Mouse (Mus musculus) cerebellum, adult 2 months (tissue): ENCODE measurements at regions not wholly inside any gene's neighbourhood (a gene's known extent, or its start where the extent isn't known, plus 50 kb on each side); places are given as distances from the start of the nearest gene placed in this dataset.

Experiments used
- CTCF ChIP-seq: fragments of 200-500 bp; IDR thresholded peaks from 2 replicates; pipeline ENCODE4 v1.5.1; 2011; ENCODE audit warnings: low read depth, mild to moderate bottlenecking, control low read depth, low read length, moderate library complexity, borderline replicate concordance; ENCODE audit not compliant: insufficient read depth
- POLR2A ChIP-seq: fragments of 200-500 bp; IDR thresholded peaks from 2 replicates; pipeline ENCODE4 v1.6.1; 2011; ENCODE audit warnings: low read length, control low read depth, borderline replicate concordance; ENCODE audit not compliant: insufficient read depth

DNA sequence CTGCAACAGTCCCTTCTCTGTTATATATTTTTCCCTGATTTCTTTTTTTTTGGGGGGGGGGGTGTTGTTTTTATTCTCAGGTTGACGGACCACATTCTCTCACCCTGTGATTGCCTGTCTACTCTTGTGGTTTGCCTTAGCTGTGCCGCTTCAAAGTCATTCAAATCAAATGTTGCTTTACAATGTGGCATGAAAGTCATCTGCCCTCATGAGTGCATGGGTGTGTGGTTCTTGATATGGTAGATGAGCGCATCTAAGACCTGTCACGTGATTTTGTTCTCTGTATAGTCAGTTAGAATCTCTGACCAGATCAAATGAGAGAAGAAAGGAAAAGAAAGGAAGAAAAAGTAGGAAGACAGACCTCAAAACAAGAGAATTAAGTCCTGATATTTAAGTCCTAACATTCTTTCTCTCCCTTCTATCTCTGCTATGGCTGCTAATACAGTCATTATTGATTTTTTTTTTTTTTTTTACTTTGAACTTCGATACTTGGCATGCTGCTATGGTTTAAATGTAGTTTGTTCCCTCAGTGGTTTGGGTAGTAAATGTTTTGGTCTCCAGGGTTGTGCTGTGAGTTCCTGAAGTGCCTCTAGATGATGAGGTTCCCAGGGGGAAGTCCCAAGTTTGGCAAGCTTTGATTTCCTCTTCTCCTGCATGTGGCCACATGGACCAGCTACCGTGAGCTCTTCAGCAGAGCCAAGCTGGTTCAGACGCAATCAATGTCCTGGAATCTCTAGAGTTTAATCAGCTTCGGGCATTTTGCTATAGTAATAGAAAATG, 91.2 kb upstream of the Npas2 start:
- TF ChIP-seq CTCF: no peak
- no peak for TF ChIP-seq POLR2A
